Mouse (Mus musculus): Measurements from ENCODE around the gene Muc16.
A peak's percentile ranks its signal among the peaks of the same experiment; 100 is the strongest.

The Muc16 gene

DNA sequence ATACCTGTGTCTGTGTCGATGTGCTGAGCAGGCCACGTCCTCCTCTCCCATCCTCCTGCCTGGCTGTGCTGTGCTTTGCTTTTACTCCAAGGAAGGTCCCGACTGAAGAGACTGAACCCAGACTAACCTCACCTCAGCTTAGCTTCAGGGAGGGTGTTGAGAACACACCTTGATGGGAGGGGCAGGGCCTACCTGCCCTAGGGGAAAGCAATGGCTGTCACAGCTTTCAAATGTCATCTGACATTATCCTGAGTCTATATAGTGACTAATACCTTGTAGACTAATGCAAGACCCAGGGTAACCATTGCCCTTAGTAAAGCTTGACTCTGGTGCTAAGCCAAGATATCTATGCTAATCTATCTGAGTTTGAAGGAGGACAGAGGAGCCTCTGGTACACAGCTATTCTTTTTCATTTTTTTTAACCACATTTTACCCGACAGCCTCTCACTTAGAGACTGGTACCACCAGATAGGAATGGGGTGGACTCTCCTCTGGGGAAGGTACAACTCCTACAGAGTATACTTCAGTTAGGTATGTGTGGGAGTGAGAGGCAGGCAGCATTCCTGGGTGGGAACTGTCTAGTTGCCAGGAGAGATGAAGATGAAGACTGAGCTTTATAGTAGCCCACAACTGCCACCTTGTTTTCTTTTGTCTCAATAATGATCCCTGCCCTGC, at the start of gene Muc16:
Gene Muc16 (minus strand): TSS at position 51 of the 675 bp plus-strand sequence.
- DNase-seq (ENCODE audit: low spot score): no peak

DNA sequence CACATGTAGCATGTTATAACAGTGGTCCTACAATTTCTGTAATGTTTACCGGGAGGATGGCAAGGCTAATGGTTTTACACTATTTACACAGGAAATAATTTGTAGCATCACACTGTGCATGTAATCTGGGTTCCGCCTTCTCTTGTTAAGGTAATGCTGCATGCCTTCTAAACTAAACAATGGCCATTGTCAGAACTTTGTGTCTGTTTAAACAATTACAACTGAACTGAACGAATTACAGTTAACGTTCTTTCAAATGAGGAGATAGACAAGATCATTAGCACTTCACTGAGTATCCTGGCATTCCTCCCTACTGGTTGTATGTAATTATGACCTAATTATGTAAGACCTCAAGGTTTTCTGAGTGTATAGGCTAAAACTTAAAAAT, 48.4 kb upstream of the Muc16 start:
- DNase-seq (ENCODE audit: low spot score): no peak

DNA sequence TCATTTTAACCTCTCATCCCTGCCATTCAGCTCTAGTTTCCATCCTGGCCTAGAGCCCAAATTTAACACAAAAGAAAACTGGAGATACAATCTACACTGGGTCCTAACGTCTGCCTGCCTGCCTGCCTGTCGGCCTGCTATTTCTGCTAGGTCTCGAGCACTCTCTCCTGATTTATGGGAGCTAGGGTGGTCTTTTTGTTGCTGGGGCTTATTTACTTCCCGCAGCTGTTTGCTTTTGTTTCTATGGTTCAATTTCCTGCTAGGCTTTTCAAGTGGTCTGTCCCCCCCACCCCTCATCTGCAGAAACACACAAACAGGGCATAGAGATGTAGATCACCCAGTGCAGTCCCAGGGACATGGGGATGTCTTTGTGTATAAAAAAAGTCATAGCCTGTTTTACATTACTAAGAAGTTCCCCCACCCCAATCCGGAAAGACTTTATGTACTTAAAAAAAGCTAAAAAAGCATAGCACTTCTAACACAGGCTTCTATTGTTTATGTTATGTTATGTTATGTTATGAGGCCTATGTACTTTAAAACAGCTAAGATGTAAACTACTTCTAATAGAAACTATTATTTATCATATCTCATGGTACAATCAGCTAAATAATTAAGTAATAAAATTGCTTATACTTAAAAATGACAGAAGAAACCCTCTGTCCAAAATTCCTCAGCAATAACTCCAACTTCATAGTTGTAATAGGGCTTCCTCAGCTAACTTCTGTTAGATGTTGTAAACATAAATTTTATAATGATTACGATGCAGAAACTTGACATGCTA, 47.8 kb upstream of the Muc16 start:
- DNase-seq (ENCODE audit: low spot score): no peak

DNA sequence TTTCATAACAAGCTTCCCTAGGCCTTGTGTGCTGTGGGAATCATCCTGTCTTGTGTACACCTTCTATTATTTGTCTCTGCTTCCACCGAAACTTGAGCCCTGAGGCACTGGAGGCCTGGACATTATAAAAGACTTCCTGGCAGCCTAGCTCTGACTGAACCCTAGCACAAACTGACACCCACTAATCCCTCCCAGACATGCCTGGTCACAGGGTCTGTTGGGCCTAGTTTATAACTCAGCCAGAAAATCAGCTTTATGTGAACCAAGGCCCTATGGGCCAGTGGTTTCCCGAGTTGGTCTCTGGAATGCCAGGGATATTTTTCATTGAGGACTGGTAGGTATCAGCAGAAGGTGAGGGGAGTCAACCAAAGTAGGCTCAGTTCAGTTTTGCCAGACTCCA, 46.7 kb upstream of the Muc16 start:
- no peak for DNase-seq (ENCODE audit: low spot score)

DNA sequence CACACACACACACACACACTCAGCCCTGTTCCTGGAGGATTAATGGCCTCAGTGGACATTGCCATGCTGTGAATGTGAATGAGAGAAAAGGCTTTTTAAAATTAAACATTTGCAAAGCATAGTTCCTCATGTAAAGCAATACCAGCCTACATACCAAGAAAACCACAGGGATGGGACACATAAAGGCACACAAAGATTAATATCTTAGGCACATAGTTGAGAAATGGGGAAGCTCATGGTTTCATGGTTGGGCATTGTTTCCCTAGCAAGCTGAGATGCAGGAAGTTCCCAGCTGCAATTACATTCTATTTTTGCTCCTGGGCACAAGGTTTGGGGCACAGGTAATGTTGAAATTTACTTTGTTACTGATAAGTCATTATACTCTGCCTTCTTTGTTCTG, 31.3 kb upstream of the Muc16 start:
- no peak for DNase-seq (ENCODE audit: low spot score)

DNA sequence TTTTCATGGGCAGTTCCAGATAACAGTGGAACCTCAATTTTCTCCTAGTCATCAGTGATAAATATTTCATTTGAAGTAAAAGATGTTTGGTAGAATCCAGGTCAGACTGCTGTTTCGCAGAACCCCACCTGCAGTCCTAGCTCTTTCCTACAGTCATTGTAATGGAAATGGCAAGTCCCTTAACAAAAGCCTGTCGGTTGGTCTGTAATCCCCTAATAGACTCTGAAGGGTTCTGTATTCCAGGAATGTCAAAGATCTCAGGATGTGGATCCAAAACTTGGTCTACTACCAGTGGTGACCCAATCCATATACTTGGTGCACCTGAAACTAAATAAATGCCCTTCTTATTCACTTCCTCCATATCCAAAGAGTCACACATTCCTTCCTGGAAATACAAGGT, 76.0 kb downstream of the Muc16 start:
- DNase-seq (ENCODE audit: low spot score): no peak

DNA sequence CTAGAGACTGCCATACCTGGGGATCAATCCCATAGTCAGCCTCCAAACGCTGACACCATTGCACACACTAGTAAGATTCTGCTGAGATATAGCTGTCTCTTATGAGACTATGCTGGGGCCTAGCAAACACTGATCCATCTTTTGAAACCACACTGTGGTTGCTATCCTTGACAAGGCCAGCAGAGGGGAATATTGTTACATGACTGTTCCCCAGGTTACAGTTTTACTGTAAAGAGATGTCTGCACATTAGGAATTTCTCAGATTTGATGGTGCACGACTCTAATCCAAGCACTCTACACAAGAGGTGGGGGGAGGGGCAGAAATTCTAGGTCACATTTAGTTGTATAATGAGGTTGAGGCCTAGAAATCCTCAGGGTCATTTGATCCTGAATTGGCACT, 166.2 kb downstream of the Muc16 start:
- DNase-seq (ENCODE audit: low spot score): no peak

DNA sequence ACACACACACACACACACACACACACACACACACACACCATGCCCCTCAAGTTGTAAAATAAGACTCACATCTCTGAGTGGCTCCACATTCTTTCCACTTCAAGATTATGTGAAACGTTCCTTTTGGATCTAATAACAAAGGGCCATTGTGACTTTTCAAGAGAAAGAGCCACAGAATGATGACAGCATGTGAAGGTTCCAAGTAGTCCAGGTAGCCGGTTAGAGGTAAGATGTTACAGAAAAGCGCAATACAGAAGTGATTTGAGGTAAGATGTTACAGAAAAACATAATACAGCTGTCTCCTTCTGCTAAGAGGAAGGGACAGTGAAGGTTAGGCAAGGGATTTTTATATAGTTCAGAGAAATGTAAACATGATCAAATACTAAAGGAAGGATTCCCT, 196.2 kb downstream of the Muc16 start, which contains the start of the genes Zfp558 and Mbd3l1:
Gene Zfp558 (minus strand): TSS at position 101 of the 400 bp plus-strand sequence.
Gene Mbd3l1 (plus strand): TSS at position 192 of the 400 bp plus-strand sequence.
- DNase-seq (ENCODE audit: low spot score): no peak

DNA sequence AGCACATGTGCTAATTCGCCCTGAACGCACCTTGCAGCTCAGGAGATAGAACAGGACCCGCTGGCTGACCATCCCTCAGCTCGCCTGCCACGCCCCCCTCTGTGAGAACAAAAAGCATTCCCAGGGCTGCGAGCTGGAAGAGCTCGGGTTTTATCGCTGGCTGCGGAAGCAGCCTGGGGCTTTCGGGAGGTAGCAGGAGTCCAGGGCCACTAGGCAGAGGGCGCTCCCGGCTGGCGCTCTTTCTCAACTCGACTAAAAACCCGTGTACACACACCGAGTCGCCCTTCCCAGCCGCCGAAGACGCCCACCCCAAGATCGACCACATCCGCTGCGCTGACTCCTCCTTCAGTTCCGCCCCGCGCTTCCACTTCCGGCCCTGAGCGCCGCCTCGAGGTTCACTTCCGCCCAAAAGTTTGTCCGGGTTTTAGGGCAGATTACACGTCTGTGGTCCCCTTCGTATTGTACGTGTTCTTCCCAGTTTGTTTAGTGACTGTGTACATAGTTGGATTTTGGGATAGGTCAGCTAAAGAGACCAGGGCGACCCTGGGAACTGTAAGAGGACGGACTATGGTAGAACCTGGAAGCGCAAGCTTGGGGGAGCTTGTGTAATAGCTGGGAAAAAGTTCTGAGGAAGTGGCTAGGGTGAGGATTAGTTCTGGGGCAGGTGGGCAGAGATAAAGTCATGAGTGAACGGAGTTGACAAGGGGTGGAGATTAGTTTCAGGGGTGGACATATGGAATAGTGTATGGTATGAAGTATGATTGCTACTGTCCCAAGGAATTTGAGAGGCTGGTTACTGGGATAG, 200.8 kb downstream of the Muc16 start:
- DNase-seq (ENCODE audit: low spot score): peak; percentile 73

DNA sequence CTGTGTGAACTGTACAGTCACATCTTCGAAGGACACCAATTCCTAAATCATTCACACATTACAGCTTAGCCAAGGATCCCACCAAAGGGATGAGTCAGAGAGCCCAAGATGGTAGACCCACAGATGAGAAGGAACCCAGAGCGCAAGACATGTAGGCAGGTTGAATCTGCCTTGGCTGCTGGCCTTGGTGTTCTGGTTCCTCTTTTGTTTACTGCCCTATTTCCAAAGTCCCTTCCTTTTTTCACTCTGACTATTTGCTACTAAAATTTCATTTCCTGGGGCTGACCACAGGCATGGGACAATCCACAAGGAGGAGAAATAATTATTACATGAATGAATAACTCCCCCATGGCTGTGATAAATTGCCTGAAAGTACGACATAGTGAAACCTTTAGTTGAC, 206.3 kb downstream of the Muc16 start:
- no peak for DNase-seq (ENCODE audit: low spot score)

DNA sequence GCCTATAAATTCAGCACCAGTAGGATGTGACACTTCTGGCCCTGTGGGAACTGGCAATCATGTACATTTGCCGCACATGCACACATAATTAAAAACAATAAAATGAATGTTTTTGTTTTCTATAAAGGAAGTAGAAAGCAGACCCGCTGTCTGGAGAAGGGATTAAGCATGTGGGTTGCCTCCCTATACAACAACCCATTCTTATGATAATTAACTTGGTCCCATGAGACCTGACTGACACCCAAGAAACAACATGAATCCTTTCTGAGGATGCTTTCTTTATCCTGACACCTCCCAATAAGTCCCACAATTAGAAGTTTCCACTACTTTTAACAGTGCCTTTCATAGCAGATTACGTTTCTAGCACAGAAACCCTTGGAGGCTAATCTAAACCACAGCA, 207.0 kb downstream of the Muc16 start:
- DNase-seq (ENCODE audit: low spot score): no peak

DNA sequence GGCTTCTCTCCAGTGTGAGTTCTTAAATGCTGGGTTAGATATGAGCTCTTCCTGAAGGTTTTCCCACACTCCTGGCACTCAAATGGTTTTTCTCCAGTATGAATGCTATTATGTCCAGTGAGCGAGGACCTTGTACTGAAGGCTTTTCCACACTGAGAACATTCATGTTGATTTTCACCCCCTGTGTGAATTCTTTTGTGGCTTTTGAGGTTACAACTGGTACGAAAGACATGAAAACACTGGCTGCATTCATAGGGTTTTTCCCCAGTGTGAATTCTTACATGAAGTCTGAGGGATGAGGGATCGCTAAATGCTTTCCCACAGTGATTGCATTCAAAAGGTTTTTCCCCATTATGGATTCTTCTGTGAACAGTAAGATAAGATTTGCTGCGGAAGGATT, 217.8 kb downstream of the Muc16 start:
- DNase-seq (ENCODE audit: low spot score): no peak

Measured in ovary, postnatal 36 days (tissue).